Mouse (Mus musculus): ENCODE results near the gene Pofut2. TPM values are rescaled to one million over a fixed set of nuclear protein-coding genes. Genes with fewer than 3 reads are reported as not detected.

The Pofut2 gene
- polyA plus RNA-seq, 1 experiment from 2014 or later, result 57.5 TPM

DNA sequence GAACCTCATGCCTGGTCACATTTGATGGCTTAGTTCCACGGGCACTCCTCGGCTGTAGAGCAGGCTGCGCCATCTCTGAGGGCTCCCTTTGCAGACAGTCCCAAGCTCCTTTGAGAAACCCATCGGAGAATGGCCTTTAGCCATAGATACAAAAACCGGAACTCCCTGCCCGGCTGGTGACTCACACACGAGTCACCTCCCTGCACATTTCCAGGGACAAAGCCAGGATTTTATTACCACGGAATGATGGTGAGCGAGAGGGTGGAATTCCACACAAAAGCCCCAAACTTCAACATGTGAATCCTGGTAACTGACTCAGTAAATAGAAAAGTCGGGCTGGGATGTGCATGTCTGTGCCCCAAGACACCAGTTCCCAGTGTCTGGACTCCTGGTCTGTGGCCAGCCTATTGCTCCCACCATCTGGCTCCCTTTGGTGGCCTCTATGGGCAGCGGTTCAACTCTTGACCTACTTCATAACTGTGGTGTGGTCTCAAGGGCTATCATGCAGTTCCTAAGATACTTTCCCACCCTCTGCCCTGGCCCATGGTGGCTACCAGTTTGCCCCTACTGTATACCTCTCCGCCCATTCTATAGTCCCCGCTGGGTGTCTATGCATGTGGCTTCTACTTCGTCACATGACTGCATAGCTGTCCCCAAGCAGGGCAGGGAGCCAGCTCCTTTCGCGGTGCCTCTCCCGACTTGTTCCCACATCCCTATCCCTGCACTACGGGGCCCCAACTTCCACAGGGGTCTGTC lies 7.1 kb upstream of the Pofut2 start:
- 66% methylated on average over 18 of the region's 18 CpGs for WGBS
- peaks cover 31% of the 10 kb centered on the region for H3K4me1 ChIP-seq
- no peaks in the 10 kb centered on the region for H3K36me3 ChIP-seq
- no peak overlapping the region for H3K4me3 ChIP-seq (replicated peaks)
- no peak overlapping the region for H3K9ac ChIP-seq (replicated peaks)
- no peak for ATAC-seq (ENCODE audit: low FRiP score)
- 0 out of 2 replicates have a peak overlapping the region, but pooled peaks have one; percentile 9 for H3K4me2 ChIP-seq
- H3K27me3 ChIP-seq (replicated peaks), result no peaks in the 10 kb centered on the region
- no peaks in the 10 kb centered on the region for H3K9me3 ChIP-seq (replicated peaks)
- H3K27ac ChIP-seq (replicated peaks), result no peak overlapping the region

- Histone ChIP-seq H3K27ac (replicated peaks) (no peak overlapping the region), H3K9ac (replicated peaks) (no peak overlapping the region), H3K36me3 (no peaks in the 10 kb centered on the region), H3K4me1 (peaks cover 31% of the 10 kb centered on the region), H3K4me2 (no peak overlapping the region), H3K4me3 (replicated peaks) (no peak overlapping the region), H3K9me3 (replicated peaks) (no peaks in the 10 kb centered on the region), H3K27me3 (replicated peaks) (no peaks in the 10 kb centered on the region)
- peak; percentile 56; the same call in 1 of the 2 replicates for ATAC-seq (ENCODE audit: low FRiP score)
- WGBS, result 0% methylated on average over 4 of the region's 4 CpGs
Measured at GRCm38 (mm10) chr10:77252790-77253189, 6.2 kb upstream of the Pofut2 start.

DNA sequence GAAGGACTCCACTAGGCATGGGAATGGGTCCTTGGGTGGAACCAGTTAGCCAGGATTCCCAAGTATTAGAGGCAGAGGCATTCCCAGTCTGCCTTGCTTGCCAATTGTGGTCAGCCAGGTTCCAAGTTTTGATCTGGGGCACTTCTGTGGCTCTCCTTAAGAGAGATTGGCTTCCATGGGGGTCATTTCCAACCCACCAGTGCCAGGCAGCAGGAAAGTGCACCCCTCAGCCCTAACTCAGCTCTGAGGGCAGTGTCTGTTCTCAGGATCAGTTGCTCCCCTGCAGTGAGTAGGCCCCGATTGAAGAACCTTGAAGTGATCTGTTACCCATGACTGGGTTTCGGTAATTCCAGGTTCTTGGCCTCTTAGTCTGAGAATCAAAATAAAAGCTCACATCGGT lies 3.8 kb upstream of the Pofut2 start:
- Histone ChIP-seq H3K4me2 (no peak overlapping the region), H3K27me3 (replicated peaks) (no peaks in the 10 kb centered on the region), H3K36me3 (no peaks in the 10 kb centered on the region), H3K9ac (replicated peaks) (no peak overlapping the region), H3K4me3 (replicated peaks) (no peak overlapping the region), H3K27ac (replicated peaks) (no peak overlapping the region), H3K4me1 (peaks cover 41% of the 10 kb centered on the region), H3K9me3 (replicated peaks) (no peaks in the 10 kb centered on the region)
- no peak for ATAC-seq (ENCODE audit: low FRiP score)
- WGBS, result 72% methylated on average over 3 of the region's 3 CpGs

GRCm38 (mm10) chr10:77255676-77256075 lies 3.3 kb upstream of the Pofut2 start:
- Histone ChIP-seq H3K36me3 (peaks cover under 1% of the 10 kb centered on the region; the same call in 1 of the 2 replicates), H3K9me3 (replicated peaks) (no peaks in the 10 kb centered on the region), H3K4me2 (no peak overlapping the region), H3K27ac (replicated peaks) (no peak overlapping the region), H3K27me3 (replicated peaks) (no peaks in the 10 kb centered on the region), H3K9ac (replicated peaks) (no peak overlapping the region), H3K4me1 (peaks cover 42% of the 10 kb centered on the region), H3K4me3 (replicated peaks) (no peak overlapping the region)
- WGBS, result 62% methylated on average over 3 of the region's 3 CpGs
- no peak for ATAC-seq (ENCODE audit: low FRiP score)

- Histone ChIP-seq H3K4me2 (peak overlapping the region; percentile 92), H3K4me1 (peaks cover 28% of the 10 kb centered on the region), H3K27me3 (replicated peaks) (no peaks in the 10 kb centered on the region), H3K27ac (replicated peaks) (peak overlapping the region; percentile 92), H3K36me3 (peaks cover 20% of the 10 kb centered on the region), H3K4me3 (replicated peaks) (peak overlapping the region; percentile 95), H3K9me3 (replicated peaks) (no peaks in the 10 kb centered on the region), H3K9ac (replicated peaks) (peak overlapping the region; percentile 59; the same call in 1 of the 2 replicates)
- 62% methylated on average over 4 of the region's 4 CpGs for WGBS
- ATAC-seq (ENCODE audit: low FRiP score), result no peak
Measured at GRCm38 (mm10) chr10:77258041-77258590, 902 bp upstream of the Pofut2 start.

DNA sequence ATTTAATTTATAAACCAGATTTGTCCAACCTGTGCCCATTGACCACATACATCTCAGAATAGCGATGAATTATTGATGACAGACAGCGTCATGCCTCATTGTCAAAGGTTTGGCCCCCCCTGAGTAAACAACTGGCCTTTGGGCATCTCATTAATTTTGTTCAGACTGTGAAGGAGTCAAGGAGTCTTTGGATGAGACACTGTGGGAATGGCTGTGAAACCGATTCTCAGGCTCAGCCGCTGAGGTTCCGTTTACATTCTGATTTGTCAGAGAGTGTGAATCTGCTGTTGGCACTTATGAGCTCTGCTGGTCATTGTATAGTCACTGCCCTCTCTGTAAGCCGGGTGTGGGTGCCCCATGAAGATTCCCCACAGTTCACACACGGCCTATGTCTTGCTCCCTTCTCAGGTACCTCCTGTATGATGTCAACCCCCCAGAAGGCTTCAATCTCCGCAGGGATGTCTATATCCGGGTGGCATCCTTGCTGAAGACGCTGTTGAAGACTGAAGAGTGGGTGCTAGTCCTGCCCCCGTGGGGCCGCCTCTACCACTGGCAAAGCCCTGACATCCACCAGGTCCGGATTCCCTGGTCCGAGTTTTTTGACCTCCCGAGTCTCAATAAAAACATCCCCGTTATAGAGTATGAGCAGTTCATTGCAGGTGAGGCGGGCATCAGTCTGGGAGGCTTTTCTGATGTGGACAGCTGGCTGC lies 1.3 kb downstream of the Pofut2 start:
- no peaks in the 10 kb centered on the region for H3K27me3 ChIP-seq (replicated peaks)
- no peak overlapping the region for H3K27ac ChIP-seq (replicated peaks)
- peak overlapping the region; percentile 95 for H3K4me3 ChIP-seq (replicated peaks)
- H3K4me1 ChIP-seq, result peaks cover 27% of the 10 kb centered on the region
- peak overlapping the region; percentile 29; the same call in 1 of the 2 replicates for H3K9ac ChIP-seq (replicated peaks)
- ATAC-seq (ENCODE audit: low FRiP score), result no peak
- H3K36me3 ChIP-seq, result peaks cover 41% of the 10 kb centered on the region
- 88% methylated on average over 17 of the region's 17 CpGs for WGBS
- no peaks in the 10 kb centered on the region for H3K9me3 ChIP-seq (replicated peaks)
- peak overlapping the region; percentile 92 for H3K4me2 ChIP-seq

- Histone ChIP-seq H3K36me3 (peaks cover 91% of the 10 kb centered on the region), H3K4me3 (replicated peaks) (no peak overlapping the region), H3K27ac (replicated peaks) (no peak overlapping the region), H3K27me3 (replicated peaks) (no peaks in the 10 kb centered on the region), H3K9ac (replicated peaks) (no peak overlapping the region), H3K4me2 (no peak overlapping the region), H3K4me1 (peaks cover 4% of the 10 kb centered on the region; the same call in 1 of the 2 replicates), H3K9me3 (replicated peaks) (no peaks in the 10 kb centered on the region)
- 72% methylated on average over 8 of the region's 8 CpGs for WGBS
- ATAC-seq (ENCODE audit: low FRiP score), result no peak
Measured at GRCm38 (mm10) chr10:77266281-77266680, 7.3 kb downstream of the Pofut2 start.

- no peak overlapping the region for H3K4me3 ChIP-seq (replicated peaks)
- no peaks in the 10 kb centered on the region for H3K9me3 ChIP-seq (replicated peaks)
- peaks cover 85% of the 10 kb centered on the region for H3K36me3 ChIP-seq
- no peak overlapping the region for H3K27ac ChIP-seq (replicated peaks)
- no peak overlapping the region for H3K9ac ChIP-seq (replicated peaks)
- H3K4me2 ChIP-seq, result no peak overlapping the region
- ATAC-seq (ENCODE audit: low FRiP score), result no peak
- H3K4me1 ChIP-seq, result no peaks in the 10 kb centered on the region
- no peaks in the 10 kb centered on the region for H3K27me3 ChIP-seq (replicated peaks)
- WGBS, result 90% methylated on average over 14 of the region's 14 CpGs
Measured at GRCm38 (mm10) chr10:77267027-77267426, 8.0 kb downstream of the Pofut2 start.

DNA sequence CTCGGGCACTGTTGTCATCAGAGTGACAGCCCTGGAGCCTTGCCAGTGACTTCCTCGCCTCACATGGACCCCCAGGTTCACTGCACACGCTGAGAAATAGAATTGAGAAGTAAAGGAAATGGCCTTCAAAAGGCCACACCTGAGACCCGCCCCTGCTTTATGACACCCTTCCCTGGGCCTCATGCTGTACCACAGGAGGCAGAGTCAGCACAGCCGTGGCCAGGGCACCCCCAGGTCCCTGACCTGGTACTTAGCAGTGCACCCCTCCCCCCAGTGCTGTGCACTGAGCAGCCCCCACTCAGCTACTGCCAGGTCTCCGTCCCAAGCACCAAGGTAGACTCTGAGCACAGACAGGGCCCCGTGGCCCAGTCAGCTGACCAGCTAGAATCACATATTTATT lies 10.1 kb downstream of the Pofut2 start:
- no peaks in the 10 kb centered on the region for H3K27me3 ChIP-seq (replicated peaks)
- 0 out of 2 replicates have a peak, but pooled peaks cover 5% of the 10 kb centered on the region for H3K4me1 ChIP-seq
- no peak overlapping the region for H3K9ac ChIP-seq (replicated peaks)
- no peak overlapping the region for H3K4me2 ChIP-seq
- no peaks in the 10 kb centered on the region for H3K9me3 ChIP-seq (replicated peaks)
- no peak overlapping the region for H3K27ac ChIP-seq (replicated peaks)
- H3K36me3 ChIP-seq, result peaks cover 65% of the 10 kb centered on the region
- WGBS, result 83% methylated on average over 7 of the region's 7 CpGs
- ATAC-seq (ENCODE audit: low FRiP score), result no peak
- no peak overlapping the region for H3K4me3 ChIP-seq (replicated peaks)

DNA sequence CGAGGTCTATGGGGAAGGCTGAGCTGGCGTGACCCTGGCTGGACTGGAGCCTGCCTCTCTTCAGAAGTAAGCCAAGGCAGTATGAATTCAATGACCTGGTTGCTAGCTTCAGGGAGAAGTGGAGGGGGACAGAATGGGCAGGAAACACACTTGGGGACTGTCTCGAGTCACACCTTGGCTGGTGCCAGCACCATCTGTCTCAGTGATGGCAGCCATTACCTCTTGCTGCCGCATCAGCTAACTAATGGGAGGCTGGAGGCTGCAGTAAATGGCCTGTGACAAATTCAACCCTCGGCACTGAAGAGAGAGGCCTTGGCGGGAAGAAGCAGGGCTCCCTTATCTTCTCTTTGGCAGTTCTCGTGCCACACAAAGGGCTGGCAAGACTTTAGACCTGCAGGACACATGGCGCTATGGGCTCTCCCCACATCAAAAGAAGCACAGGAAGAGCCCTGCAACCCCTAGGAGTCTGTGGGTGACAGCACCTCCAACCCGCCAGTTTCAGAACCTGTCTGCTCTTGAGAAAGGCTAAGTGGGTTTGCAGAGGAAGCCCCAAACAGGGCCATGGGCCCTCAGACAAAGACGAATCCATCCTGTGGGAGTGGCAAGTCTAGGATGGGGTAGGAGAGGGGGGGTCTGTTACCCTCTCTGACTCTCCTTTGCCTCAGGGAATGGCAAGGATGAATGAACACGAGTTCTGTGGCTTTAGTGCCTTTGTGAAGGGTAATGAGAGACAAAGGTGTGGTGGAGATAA lies 14.1 kb downstream of the Pofut2 start:
- Histone ChIP-seq H3K27me3 (replicated peaks) (no peaks in the 10 kb centered on the region), H3K9ac (replicated peaks) (no peak overlapping the region), H3K27ac (replicated peaks) (peak overlapping the region; percentile 7; the same call in 1 of the 2 replicates), H3K4me1 (0 out of 2 replicates have a peak, but pooled peaks cover 5% of the 10 kb centered on the region), H3K36me3 (peaks cover 26% of the 10 kb centered on the region), H3K4me3 (replicated peaks) (no peak overlapping the region), H3K4me2 (no peak overlapping the region), H3K9me3 (replicated peaks) (no peaks in the 10 kb centered on the region)
- no peak for ATAC-seq (ENCODE audit: low FRiP score)
- 37% methylated on average over 11 of the region's 11 CpGs for WGBS

DNA sequence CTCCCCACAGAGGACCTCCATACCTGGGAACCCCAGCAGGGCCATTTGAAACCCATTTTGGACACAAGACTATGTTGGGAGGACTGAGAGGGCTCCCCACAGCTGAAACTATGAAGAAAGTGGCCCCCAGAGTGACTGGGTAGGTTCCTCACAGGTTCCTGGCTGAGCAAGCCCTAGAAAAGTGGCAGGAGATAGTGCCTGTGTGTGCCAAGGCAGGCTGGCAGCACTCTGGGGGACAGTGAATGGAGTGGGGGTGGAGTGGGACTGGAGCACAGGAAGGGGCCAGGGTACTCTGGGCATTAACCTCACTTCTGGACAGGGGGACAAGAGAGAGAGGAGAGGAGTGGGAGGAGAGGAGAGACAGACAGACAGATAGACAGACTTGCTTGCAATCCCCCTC lies 14.8 kb downstream of the Pofut2 start:
- H3K9ac ChIP-seq (replicated peaks), result no peak overlapping the region
- 0 out of 2 replicates have a peak, but pooled peaks cover 5% of the 10 kb centered on the region for H3K4me1 ChIP-seq
- H3K4me2 ChIP-seq, result no peak overlapping the region
- no peaks in the 10 kb centered on the region for H3K27me3 ChIP-seq (replicated peaks)
- peaks cover 20% of the 10 kb centered on the region for H3K36me3 ChIP-seq
- no peaks in the 10 kb centered on the region for H3K9me3 ChIP-seq (replicated peaks)
- ATAC-seq (ENCODE audit: low FRiP score), result no peak
- no peak overlapping the region for H3K27ac ChIP-seq (replicated peaks)
- H3K4me3 ChIP-seq (replicated peaks), result no peak overlapping the region

Data from neural tube, embryonic 15.5 days (tissue).